Mouse (Mus musculus): ENCODE data around the gene Ckap5. TPM values are rescaled to one million over a fixed set of nuclear protein-coding genes. Genes with fewer than 3 reads are reported as not detected.
A peak's percentile ranks its signal among the peaks of the same experiment; 100 is the strongest.

Ckap5 gene
- polyA plus RNA-seq, 1 experiment from 2014 or later: 63.7 TPM

DNA sequence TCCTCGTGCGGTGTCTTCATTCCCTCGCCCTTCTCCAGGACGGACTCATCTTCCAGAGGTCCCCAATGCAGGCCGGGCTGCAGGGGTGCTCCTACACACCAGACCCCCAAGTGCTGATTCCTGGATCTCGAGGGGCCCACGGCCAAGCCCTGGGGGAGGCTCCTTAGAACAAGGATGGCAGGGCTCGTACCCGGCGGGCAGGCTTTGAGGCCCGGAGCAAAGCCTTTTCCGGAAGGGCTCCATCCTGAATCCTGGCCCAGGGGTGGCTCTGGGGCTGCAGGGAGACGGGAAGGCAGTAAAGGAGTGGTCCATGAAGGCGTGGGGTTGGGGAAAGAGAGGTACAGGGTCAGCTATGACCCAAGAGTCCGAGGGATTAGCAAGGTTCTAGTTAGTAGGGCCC is 122.6 kb downstream of the Ckap5 start:
- H3K9me3 ChIP-seq (ENCODE audit: low read length): no peaks in the 10 kb centered on the region
- peak overlapping the region; percentile 88 for H3K9ac ChIP-seq (replicated peaks; ENCODE audit: low read length)
- H3K27ac ChIP-seq (ENCODE audit: low read length): peak overlapping the region; percentile 95
- ATAC-seq (ENCODE audit: low FRiP score, low TSS enrichment): no peak
- H3K36me3 ChIP-seq (ENCODE audit: insufficient read depth, low read length): peaks cover 41% of the 10 kb centered on the region
- H3K27me3 ChIP-seq (ENCODE audit: insufficient read depth, low read length): no peaks in the 10 kb centered on the region
- H3K4me2 ChIP-seq (replicated peaks; ENCODE audit: low read depth, low read length): peak overlapping the region; percentile 95
- WGBS: 2% methylated on average over 15 of the region's 15 CpGs
- H3K4me3 ChIP-seq (ENCODE audit: low read length): peak overlapping the region; percentile 85
- H3K4me1 ChIP-seq (ENCODE audit: insufficient read depth, low read length): peaks cover 35% of the 10 kb centered on the region

DNA sequence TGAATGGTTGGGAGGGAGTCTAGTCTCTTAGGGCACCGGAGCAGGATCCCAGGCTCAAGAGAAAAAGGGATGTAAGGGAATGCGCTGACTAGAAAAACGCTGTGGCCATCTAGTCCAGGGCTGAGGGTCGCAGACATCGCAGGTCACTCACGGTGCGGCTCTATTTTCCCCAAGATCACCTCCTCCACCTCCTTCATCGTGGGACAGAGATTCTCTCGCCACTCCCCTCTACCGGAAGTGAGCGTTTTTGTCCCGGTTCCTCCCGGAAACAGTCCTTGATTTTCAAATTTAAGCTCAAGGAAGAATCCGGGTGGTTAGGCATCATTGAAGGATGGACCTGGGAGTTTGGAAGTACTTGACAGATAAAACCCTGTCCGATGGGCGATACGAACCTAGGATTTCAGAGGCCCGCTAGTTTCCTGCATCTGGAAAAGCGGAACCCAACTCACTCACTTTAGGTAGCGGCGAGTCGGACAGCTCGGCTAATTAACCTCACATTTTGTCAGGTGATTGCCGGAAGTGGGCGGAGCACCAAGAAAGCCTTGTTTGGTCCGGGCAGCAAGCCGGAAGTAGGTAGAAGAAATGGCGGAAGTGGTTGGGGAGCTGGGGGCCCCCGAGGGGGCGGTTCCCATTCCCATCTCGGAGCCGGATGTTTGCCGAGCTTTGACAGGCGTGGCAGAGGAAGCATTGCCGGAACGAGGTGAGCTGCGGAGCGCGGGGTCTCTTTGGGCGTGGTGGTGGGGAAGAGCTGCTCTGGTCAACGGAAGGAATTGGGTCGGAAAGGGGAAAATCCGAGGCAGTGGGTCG is 123.2 kb downstream of the Ckap5 start, which contains the start of the genes Zfp408 and Arhgap1:
Gene Zfp408 (minus strand): TSS at position 239 of the 807 bp plus-strand sequence.
Gene Arhgap1 (plus strand): TSS at position 308 of the 807 bp plus-strand sequence.
- Histone ChIP-seq H3K4me3 (ENCODE audit: low read length) (peak within 1 kb of the TSS; percentile 85), H3K36me3 (ENCODE audit: insufficient read depth, low read length) (peaks cover 41% of the 10 kb centered on the region), H3K27ac (ENCODE audit: low read length) (peak within 1 kb of the TSS; percentile 95), H3K27me3 (ENCODE audit: insufficient read depth, low read length) (no peaks in the 10 kb centered on the region), H3K4me1 (ENCODE audit: insufficient read depth, low read length) (peaks cover 35% of the 10 kb centered on the region), H3K9ac (replicated peaks; ENCODE audit: low read length) (peak within 1 kb of the TSS; percentile 88), H3K4me2 (replicated peaks; ENCODE audit: low read depth, low read length) (peak within 1 kb of the TSS; percentile 95), H3K9me3 (ENCODE audit: low read length) (no peaks in the 10 kb centered on the region)
- under 1% methylated on average over 44 of the region's 44 CpGs for WGBS
- peak; percentile 89 for ATAC-seq (ENCODE audit: low FRiP score, low TSS enrichment)

DNA sequence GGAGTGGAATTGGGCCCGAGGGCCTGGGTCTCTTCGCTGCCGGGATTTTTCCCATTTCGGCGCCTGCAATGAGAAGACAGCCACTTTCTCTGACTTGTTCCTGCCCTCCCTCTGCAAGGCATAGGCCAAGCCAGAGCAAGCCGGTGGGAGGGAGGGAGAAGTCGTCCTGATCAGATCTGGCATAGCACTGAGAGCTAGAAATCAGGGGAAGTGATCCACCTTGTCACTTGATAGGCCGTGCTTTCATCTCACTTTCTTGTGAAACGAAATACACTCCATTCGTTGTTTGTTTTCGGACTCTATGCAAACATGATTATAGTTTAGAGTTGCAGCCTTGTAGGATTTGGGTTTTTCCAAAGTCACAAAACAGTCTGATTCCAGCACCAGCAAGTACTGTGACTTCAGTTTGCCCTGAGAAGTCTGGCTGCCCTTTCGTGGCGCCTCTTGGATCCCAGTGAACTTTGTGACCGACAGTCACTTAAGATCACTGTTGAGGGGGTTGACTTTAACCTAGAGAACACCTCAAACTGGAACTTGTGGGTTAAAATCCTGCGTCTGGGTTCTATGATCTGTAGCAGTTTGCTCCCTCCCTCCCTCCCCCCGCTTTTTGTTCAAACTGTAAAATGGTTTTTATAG is 123.9 kb downstream of the Ckap5 start:
- Histone ChIP-seq H3K4me2 (replicated peaks; ENCODE audit: low read depth, low read length) (peak overlapping the region; percentile 82), H3K9ac (replicated peaks; ENCODE audit: low read length) (peak overlapping the region; percentile 79), H3K36me3 (ENCODE audit: insufficient read depth, low read length) (peaks cover 42% of the 10 kb centered on the region), H3K4me1 (ENCODE audit: insufficient read depth, low read length) (peaks cover 35% of the 10 kb centered on the region), H3K27ac (ENCODE audit: low read length) (peak overlapping the region; percentile 86), H3K9me3 (ENCODE audit: low read length) (no peaks in the 10 kb centered on the region), H3K27me3 (ENCODE audit: insufficient read depth, low read length) (no peaks in the 10 kb centered on the region), H3K4me3 (ENCODE audit: low read length) (peak overlapping the region; percentile 85)
- 11% methylated on average over 16 of the region's 16 CpGs for WGBS
- ATAC-seq (ENCODE audit: low FRiP score, low TSS enrichment): peak; percentile 62

DNA sequence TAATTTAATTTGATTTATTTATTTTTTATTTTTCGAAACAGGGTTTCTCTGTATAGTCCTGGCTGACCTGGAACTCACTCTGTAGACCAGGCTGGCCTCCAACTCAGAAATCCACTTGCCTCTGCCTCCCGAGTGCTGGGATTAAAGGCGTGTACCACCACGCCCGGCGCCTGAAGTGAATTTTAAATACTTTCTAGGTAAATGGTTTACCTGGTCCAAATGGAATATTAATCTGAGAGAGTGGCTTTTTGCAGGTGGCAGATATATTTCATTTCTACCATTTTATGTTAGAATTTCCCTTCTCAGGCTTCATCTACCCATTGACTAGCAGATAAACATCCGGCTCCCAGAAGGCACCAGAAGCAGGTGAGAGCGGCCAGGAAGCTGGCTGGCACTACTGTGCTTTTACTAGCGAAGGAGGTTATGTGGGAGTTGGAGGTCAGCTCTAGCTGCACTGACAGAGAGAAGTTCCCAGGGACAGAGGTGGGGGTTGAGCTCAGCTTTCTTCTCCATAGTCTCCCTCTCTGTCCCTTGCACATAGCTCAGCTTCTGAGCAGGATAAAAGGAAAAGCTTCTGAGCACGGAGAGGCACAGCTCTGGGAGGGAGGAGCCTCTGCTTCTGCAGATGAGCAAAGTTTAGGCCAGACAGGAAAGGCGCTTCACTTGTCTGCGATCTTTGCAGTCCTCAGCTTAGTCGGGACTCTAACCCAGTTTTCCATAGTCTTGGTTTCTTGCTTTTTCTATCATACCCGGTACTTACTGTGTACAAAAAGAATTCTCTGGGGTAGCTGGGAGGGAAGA is 125.1 kb downstream of the Ckap5 start:
- Histone ChIP-seq H3K36me3 (ENCODE audit: insufficient read depth, low read length) (peaks cover 38% of the 10 kb centered on the region), H3K4me1 (ENCODE audit: insufficient read depth, low read length) (peaks cover 35% of the 10 kb centered on the region), H3K4me3 (ENCODE audit: low read length) (no peak overlapping the region), H3K9me3 (ENCODE audit: low read length) (no peaks in the 10 kb centered on the region), H3K27ac (ENCODE audit: low read length) (peak overlapping the region; percentile 64), H3K4me2 (replicated peaks; ENCODE audit: low read depth, low read length) (peak overlapping the region; percentile 22), H3K9ac (replicated peaks; ENCODE audit: low read length) (peak overlapping the region; percentile 28), H3K27me3 (ENCODE audit: insufficient read depth, low read length) (no peaks in the 10 kb centered on the region)
- whole genome bisulfite sequencing: 67% methylated on average over 14 of the region's 14 CpGs
- no peak for ATAC-seq (ENCODE audit: low FRiP score, low TSS enrichment)

DNA sequence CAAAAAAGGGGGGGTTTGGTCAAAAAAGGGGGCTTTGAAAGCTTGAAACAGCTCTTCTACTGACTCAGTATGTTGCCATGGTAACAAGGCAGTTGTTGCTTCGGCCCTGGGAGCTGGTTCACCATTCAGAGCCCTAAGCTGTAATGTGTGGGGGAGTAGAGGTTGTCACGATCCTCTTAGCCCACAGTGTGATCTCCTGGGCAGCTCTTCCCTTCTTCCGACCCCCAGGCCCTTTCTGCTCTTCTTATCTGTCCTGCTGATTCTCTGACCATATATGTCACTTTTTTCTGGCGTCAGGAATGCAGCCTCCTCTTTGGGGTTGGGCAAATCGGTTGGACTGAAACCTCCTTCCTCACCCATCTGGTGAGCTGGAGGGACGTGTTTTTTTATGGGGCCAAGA is 126.3 kb downstream of the Ckap5 start:
- Histone ChIP-seq H3K4me2 (replicated peaks; ENCODE audit: low read depth, low read length) (0 out of 2 replicates have a peak overlapping the region, but pooled peaks have one; percentile 9), H3K36me3 (ENCODE audit: insufficient read depth, low read length) (peaks cover 31% of the 10 kb centered on the region), H3K9me3 (ENCODE audit: low read length) (no peaks in the 10 kb centered on the region), H3K27ac (ENCODE audit: low read length) (no peak overlapping the region), H3K9ac (replicated peaks; ENCODE audit: low read length) (no peak overlapping the region), H3K27me3 (ENCODE audit: insufficient read depth, low read length) (no peaks in the 10 kb centered on the region), H3K4me3 (ENCODE audit: low read length) (no peak overlapping the region), H3K4me1 (ENCODE audit: insufficient read depth, low read length) (peaks cover 35% of the 10 kb centered on the region)
- WGBS: 32% methylated on average over 6 of the region's 6 CpGs
- ATAC-seq (ENCODE audit: low FRiP score, low TSS enrichment): no peak

DNA sequence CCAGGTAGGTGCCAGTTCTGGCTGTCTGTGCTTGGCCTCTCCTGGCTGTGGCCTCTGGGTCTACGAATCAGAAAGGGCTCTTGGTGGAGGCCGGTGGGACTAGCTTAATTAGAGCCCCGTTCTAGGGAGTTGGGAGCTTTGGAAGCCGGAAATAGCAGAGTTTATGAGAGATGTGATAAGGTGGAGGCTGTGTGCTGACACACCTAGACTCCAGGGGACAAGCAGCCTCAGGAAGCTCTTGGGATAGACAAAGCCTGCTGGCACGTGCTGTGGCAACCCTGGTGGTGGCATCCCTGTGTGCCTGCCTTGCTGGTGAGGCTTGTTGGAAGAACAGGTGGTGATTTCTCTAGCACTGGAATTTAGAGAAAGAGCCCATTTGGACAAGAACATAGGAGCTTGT is 128.8 kb downstream of the Ckap5 start:
- no peaks in the 10 kb centered on the region for H3K9me3 ChIP-seq (ENCODE audit: low read length)
- no peak overlapping the region for H3K27ac ChIP-seq (ENCODE audit: low read length)
- H3K4me2 ChIP-seq (replicated peaks; ENCODE audit: low read depth, low read length): no peak overlapping the region
- ATAC-seq (ENCODE audit: low FRiP score, low TSS enrichment): no peak
- H3K36me3 ChIP-seq (ENCODE audit: insufficient read depth, low read length): peaks cover 40% of the 10 kb centered on the region
- peaks cover 27% of the 10 kb centered on the region for H3K4me1 ChIP-seq (ENCODE audit: insufficient read depth, low read length)
- H3K4me3 ChIP-seq (ENCODE audit: low read length): no peak overlapping the region
- WGBS: 80% methylated on average over 5 of the region's 5 CpGs
- no peak overlapping the region for H3K9ac ChIP-seq (replicated peaks; ENCODE audit: low read length)
- H3K27me3 ChIP-seq (ENCODE audit: insufficient read depth, low read length): no peaks in the 10 kb centered on the region

DNA sequence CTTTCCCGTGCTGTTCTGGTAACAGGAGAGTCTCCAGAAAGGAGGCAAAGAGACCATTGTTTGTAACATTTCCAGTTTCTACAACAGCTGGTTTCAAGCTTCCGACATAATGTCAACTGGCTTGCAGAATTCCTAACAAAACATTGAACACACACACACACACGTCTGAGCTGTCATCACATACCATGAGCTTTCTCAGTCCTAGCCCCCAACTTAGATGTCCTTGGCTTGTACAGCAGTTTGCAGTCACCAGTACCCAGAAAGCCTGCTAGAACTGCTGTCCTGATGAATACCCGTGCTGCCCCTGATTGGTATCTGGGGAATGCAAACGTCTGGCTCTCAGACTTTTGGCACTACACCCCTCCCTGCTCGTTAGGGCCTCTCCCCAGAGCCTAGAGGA is 129.3 kb downstream of the Ckap5 start:
- Histone ChIP-seq H3K36me3 (ENCODE audit: insufficient read depth, low read length) (peaks cover 41% of the 10 kb centered on the region), H3K27me3 (ENCODE audit: insufficient read depth, low read length) (no peaks in the 10 kb centered on the region), H3K9ac (replicated peaks; ENCODE audit: low read length) (no peak overlapping the region), H3K4me3 (ENCODE audit: low read length) (no peak overlapping the region), H3K4me2 (replicated peaks; ENCODE audit: low read depth, low read length) (no peak overlapping the region), H3K27ac (ENCODE audit: low read length) (no peak overlapping the region), H3K4me1 (ENCODE audit: insufficient read depth, low read length) (peaks cover 24% of the 10 kb centered on the region), H3K9me3 (ENCODE audit: low read length) (no peaks in the 10 kb centered on the region)
- 70% methylated on average over 6 of the region's 6 CpGs for WGBS
- ATAC-seq (ENCODE audit: low FRiP score, low TSS enrichment): no peak

DNA sequence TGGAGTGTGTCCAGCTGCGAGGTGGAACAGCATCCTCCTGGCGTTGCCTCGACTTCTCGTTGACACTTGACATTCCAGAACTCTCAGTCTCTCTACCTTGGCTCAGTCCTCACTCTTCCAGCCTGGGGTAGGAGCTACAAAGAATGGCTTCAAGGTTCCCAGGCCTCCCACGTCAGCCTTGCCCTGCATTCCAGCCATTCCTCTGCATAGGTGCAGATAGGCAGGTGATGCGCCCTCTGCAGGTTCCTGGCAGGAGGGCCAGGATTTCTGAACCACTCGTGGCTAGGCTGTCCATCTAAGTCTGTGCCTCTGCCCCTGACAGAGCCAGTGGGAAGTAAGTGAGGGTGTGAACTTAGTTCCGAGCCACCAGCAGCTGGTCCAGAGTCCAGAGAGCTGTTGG is 130.2 kb downstream of the Ckap5 start:
- Histone ChIP-seq H3K36me3 (ENCODE audit: insufficient read depth, low read length) (peaks cover 48% of the 10 kb centered on the region), H3K4me1 (ENCODE audit: insufficient read depth, low read length) (peaks cover 15% of the 10 kb centered on the region), H3K4me3 (ENCODE audit: low read length) (no peak overlapping the region), H3K27ac (ENCODE audit: low read length) (no peak overlapping the region), H3K9ac (replicated peaks; ENCODE audit: low read length) (no peak overlapping the region), H3K27me3 (ENCODE audit: insufficient read depth, low read length) (no peaks in the 10 kb centered on the region), H3K9me3 (ENCODE audit: low read length) (no peaks in the 10 kb centered on the region), H3K4me2 (replicated peaks; ENCODE audit: low read depth, low read length) (no peak overlapping the region)
- 77% methylated on average over 8 of the region's 8 CpGs for WGBS
- ATAC-seq (ENCODE audit: low FRiP score, low TSS enrichment): no peak

DNA sequence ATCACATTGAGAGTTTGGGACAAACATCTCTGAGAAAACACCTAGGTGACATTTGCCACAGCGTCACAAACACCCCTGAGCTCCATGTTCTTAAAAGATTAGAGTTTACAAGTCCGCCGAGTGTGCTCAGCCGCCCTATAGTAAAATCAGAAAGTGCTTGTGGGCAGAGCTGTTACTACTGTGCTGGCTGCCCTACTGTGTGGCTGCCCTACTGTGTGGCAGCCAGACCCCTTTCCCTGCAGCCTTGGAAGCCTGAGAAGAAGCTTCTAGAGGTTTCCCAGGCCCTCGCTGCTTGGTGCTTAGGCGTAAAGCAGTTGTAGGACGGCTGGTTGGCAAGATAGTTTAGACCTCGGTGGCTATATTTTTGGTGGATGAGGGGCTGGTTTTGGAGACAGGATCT is 133.1 kb downstream of the Ckap5 start:
- Histone ChIP-seq H3K4me2 (replicated peaks; ENCODE audit: low read depth, low read length) (no peak overlapping the region), H3K27me3 (ENCODE audit: insufficient read depth, low read length) (no peaks in the 10 kb centered on the region), H3K9me3 (ENCODE audit: low read length) (no peaks in the 10 kb centered on the region), H3K4me3 (ENCODE audit: low read length) (no peak overlapping the region), H3K9ac (replicated peaks; ENCODE audit: low read length) (no peak overlapping the region), H3K27ac (ENCODE audit: low read length) (no peak overlapping the region), H3K4me1 (ENCODE audit: insufficient read depth, low read length) (no peaks in the 10 kb centered on the region), H3K36me3 (ENCODE audit: insufficient read depth, low read length) (peaks cover 60% of the 10 kb centered on the region)
- no peak for ATAC-seq (ENCODE audit: low FRiP score, low TSS enrichment)
- 98% methylated on average over 8 of the region's 8 CpGs for WGBS
